Mouse (Mus musculus): ENCODE results near the gene Scgb1c1.
"Not testable (repeated sequence)": the region's sequence is repeated elsewhere in the genome, so short reads cannot be mapped to it uniquely, and the experiment has no call there.

Scgb1c1 gene

DNA sequence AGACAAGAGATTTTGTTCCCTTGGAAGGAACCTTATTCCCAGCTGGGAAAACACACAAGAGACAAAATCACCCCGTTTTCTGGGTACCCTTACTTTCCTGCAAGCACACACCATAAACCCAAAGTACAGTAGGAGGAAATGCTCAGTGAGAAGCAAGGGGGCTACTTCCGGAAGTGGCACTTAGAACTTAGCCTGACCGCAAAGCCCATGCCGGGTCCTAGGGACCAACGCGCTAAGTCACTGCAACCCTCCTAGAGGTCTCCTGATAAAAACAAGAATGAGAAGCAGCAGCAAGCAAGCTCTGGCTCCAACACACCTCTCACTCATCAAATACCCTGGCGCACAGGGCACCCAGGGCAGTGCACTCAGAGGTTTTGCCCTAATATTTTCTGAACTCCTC is 34.0 kb downstream of the Scgb1c1 start:
- no peak for DNase-seq (ENCODE audit: low read depth, low spot score)

DNA sequence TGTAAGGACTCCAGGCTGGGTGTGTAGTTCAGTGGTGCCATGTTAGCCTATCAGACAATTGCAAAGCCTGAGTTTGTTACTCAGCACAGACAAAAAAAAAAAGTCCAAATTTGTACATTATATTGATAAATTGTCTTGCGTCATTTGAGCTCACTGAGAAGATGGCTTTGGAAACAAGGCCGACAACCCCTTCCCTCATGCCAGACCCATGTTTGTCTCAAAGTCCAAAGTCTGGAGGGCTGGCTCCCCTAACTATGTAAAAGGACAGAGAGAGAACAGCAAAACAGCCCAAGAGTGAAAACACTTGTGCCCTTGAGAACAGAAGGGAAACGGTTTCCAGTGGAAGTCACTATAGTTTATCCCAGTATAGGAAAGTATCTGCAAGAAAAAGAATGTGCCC is 35.1 kb downstream of the Scgb1c1 start:
- DNase-seq (ENCODE audit: low read depth, low spot score): no peak

DNA sequence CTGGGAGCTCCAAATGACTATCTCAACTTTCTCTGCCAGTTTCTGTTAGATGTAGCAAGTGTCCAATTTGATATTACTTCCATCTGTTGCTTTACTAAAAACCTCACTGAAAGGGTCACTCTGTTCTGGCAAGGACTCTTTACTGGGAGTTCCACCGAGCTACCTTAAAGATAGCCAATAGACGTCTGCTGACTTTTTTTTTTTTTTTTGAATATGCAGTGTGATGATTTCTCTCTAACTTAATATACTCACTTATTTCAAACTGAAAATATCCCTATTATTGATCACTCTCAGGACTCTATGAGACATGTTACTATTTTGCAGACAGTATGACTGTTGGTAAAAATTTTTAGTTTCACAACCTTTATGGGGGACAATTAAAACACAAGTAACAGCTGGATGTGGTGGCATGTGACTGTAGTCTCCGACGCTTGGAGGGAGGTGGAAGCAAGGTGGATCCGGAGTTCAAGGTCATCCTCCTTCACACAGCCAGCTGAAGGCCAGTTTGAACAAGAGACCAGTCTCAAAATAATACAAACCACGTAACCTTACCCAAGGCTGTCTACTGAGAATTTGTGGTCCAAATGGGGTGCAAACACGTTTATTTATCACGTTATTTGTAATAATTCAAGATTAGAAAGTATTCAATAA is 35.6 kb downstream of the Scgb1c1 start:
- peak; percentile 63 for DNase-seq (ENCODE audit: low read depth, low spot score)

DNA sequence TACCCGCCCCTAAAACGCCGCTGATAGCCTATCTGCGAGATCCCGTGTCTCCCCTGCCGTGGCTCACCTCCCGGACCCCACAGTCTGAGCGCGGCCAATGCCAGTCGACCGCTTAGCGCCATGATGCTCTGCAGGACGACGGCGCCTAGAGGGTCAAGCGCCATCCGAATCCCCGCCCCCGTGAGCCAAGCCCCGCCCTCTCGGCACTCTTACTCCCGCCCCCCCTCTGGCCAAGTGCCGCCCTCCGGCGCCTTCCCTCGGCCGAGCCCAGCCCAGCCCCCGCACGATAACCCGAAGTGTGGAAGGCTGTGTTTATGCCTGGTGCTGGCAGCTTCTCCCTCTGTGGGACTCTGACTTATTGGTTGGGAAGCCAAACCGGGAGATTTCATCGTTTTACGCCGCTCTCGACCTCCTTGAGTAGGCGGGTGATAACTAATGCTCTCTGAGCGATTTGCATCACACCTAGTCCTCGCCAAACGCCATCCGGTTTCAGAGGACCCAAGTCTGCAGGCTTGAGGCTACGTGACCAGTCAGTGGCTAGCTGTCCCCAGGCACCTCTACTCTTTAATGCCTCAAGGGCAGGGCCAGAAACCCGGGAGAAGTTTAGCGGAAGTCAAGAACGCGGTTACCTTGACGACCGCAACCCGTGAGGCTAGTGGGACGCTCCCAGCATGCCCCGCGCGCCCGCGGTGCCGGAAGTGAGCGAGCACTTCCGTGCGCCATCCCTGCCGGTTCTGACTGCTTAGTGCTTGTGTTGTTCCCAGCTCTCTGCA is 36.5 kb downstream of the Scgb1c1 start, which contains the start of the genes Psmd13 and Sirt3:
Gene Psmd13, plus strand, starts transcription at position 273 of the 773 bp plus-strand sequence.
Gene Sirt3, minus strand, starts transcription at position 614 of the 773 bp plus-strand sequence.
- DNase-seq (ENCODE audit: low read depth, low spot score): peak; percentile 97

DNA sequence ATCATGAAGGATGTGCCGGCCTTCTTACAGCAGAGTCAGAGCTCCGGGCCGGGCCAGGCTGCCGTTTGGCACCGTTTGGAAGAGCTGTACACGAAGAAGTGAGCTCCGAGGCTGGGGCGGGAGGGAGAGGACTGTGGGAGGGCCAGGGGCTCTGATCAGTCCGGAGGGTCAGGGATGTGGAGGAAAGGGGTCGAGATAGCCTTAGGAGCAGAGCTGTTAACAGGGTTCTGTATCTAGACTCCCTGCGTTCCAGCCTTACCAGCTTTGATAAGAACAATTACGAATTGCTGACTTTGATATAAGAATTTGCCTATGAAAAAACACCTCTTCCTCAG is 37.1 kb downstream of the Scgb1c1 start:
- DNase-seq (ENCODE audit: low read depth, low spot score): no peak

DNA sequence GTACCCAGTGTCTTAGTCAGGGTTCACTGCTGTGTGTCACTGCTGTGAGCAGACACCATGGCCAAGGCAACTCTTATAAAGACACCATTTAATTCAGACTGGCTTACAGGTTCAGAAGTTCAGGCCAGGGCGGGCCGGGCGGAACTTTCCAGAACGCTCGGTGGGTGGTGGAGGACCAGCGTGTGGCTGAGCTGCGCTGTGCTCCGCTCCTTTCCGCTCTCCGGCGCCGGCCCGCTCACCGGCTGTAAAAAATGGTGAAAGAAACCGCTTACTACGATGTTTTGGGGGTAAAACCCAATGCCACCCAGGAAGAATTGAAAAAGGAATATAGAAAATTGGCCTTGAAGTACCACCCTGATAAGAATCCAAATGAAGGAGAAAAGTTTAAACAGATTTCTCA is 45.3 kb downstream of the Scgb1c1 start:
- not testable (repeated sequence) for DNase-seq (ENCODE audit: low read depth, low spot score)

DNA sequence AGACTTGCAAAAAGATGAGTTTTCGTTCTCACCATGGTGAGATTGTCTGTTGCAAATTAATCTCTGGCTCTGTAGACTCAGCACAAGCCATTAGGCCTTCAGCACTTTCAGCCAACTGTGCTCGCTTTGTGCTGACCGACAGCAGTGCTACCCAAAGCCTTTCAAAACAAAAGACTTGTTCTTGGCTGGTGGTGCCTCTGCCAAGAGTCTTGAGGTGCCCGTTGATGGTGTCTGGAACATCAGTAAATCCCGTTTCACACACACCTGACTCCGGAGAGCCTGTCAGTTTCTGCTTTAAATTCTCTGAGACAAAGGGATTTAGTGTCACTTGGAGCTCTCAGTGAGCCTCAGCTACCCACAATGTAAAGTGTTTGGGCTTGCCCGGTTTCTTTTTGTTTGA is 48.7 kb downstream of the Scgb1c1 start:
- no peak for DNase-seq (ENCODE audit: low read depth, low spot score)

DNA sequence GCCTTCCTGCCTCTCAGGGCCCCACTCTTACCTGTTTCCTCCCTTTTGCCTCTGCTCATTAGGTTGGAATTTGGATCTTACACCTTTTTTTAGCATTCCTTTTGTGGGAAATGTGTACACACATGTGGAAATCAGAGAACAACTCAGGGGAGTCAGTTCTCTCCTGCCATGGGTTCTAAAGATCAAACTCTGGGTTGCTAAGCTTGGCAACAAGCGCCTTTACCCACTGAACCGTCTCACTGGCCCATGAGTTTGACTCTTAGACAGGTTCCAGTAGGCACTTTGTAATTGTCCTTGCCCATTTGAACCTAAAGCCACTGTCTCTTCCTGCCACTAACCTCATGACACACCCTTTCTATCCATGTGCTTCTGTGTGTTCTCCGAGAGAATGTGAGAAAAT is 49.3 kb downstream of the Scgb1c1 start:
- no peak for DNase-seq (ENCODE audit: low read depth, low spot score)
